Mouse (Mus musculus): ENCODE results near the gene Zbtb4. TPM values are rescaled to one million over a fixed set of nuclear protein-coding genes. Genes with fewer than 3 reads are reported as not detected.

The Zbtb4 gene
- total RNA-seq, 1 experiment = 1.6 TPM

DNA sequence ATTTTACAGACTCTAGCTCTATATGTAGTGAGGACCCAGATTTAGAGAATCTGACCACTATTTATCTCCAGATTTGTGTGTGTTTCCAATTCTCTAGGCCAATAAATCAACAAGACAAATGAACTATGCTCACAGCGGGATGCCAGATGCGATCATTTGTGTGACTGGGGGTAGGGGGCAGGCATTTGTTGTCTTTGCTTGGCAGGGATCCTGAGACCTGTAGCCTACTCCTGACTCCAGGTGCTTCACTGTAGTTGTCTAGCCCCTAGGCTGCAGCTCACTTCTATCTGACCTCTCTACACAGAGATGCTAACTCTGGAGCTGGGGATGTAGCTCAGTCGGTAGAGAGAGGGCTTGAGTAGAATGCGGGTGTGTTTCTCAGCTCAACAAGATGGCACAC lies 16.1 kb downstream of the Zbtb4 start:
- H3K4me3 ChIP-seq (ENCODE audit: insufficient read depth in 1 of 2, low read depth in 1 of 2, low read length in 2 of 2, poor library complexity in 1 of 2, severe bottlenecking in 1 of 2) = no peak overlapping the region
- H3K27ac ChIP-seq (ENCODE audit: insufficient read depth, low read depth, low read length, poor library complexity, severe bottlenecking) = no peak overlapping the region
- peaks cover 3 to 26% of the 10 kb centered on the region in 2 experiments for H3K4me1 ChIP-seq (ENCODE audit: control insufficient read depth in 2 of 2, insufficient read depth in 2 of 2, low read length in 2 of 2, poor library complexity in 1 of 2)
- in situ Hi-C loops (cut with MboI; ENCODE audit: low sequenced_read_pairs in 2 of 2, unreplicated experiment in 2 of 2) = no loop called here
- TF ChIP-seq ZC3H11A (IDR thresholded peaks at IDR 0.05; ENCODE audit: borderline replicate concordance, low read depth, low read length) = no peak
- TF ChIP-seq CHD2 (IDR thresholded peaks at IDR 0.05; ENCODE audit: low read depth, low read length) = no peak
- no peak for TF ChIP-seq ZNF384 (IDR thresholded peaks at IDR 0.05; ENCODE audit: low read depth, low read length)
- no peak for TF ChIP-seq HCFC1 (IDR thresholded peaks at IDR 0.05; ENCODE audit: borderline replicate concordance, insufficient read depth, low read length)
- TF ChIP-seq MAFK (IDR thresholded peaks at IDR 0.05; ENCODE audit: insufficient read depth, low read depth, low read length) = no peak
- no peak for DNase-seq (ENCODE audit: low read depth, low spot score)
- no peak overlapping the region for H3K9ac ChIP-seq (ENCODE audit: insufficient read depth, low read depth, low read length, poor library complexity, severe bottlenecking)
- no peaks in the 10 kb centered on the region for H3K9me3 ChIP-seq (ENCODE audit: control insufficient read depth, insufficient read depth, low read depth, low read length)
- H3K36me3 ChIP-seq (ENCODE audit: control insufficient read depth, insufficient read depth, low read length, poor library complexity, severe bottlenecking) = no peaks in the 10 kb centered on the region

DNA sequence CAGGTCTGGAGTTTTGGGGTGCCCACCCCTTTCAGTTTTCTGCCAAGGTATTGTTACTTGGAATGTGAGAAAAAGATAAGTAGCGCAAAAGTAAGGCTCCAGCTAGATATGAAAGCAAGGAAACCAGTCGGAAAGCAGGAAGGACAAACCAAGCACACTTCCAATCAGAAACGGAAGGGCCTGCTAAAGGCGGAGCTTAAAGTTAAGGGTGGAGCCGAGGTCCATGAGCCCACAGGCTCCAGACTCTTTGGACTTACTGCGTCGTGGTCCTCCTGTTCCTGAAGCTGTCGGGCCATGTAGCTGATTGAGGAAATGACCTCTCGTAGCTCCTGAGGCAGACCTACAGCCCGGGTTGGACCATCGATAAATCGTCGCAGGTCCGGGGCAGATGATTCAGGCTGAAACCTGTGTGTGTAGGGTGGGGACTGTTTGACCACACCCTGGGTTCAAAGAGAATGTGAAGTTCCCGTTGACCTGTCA lies 19.1 kb downstream of the Zbtb4 start:
- DNase-seq (ENCODE audit: low read depth, low spot score) = no peak
- Histone ChIP-seq H3K4me3 (ENCODE audit: insufficient read depth in 1 of 2, low read depth in 1 of 2, low read length in 2 of 2, poor library complexity in 1 of 2, severe bottlenecking in 1 of 2) (peak overlapping the region; percentile 50 to 67), H3K27ac (ENCODE audit: insufficient read depth, low read depth, low read length, poor library complexity, severe bottlenecking) (0 out of 2 replicates have a peak overlapping the region, but pooled peaks have one; percentile 22), H3K9me3 (ENCODE audit: control insufficient read depth, insufficient read depth, low read depth, low read length) (no peaks in the 10 kb centered on the region), H3K36me3 (ENCODE audit: control insufficient read depth, insufficient read depth, low read length, poor library complexity, severe bottlenecking) (no peaks in the 10 kb centered on the region), H3K4me1 (ENCODE audit: control insufficient read depth in 2 of 2, insufficient read depth in 2 of 2, low read length in 2 of 2, poor library complexity in 1 of 2) (peaks cover 3 to 26% of the 10 kb centered on the region in 2 experiments), H3K9ac (ENCODE audit: insufficient read depth, low read depth, low read length, poor library complexity, severe bottlenecking) (peak overlapping the region; percentile 62)
- in situ Hi-C loops (cut with MboI; ENCODE audit: low sequenced_read_pairs in 2 of 2, unreplicated experiment in 2 of 2) = no loop called here
- TF ChIP-seq ZNF384 (IDR thresholded peaks at IDR 0.05; ENCODE audit: low read depth, low read length) (no peak), MAFK (IDR thresholded peaks at IDR 0.05; ENCODE audit: insufficient read depth, low read depth, low read length) (no peak), ZC3H11A (IDR thresholded peaks at IDR 0.05; ENCODE audit: borderline replicate concordance, low read depth, low read length) (no peak), CHD2 (IDR thresholded peaks at IDR 0.05; ENCODE audit: low read depth, low read length) (no peak), HCFC1 (IDR thresholded peaks at IDR 0.05; ENCODE audit: borderline replicate concordance, insufficient read depth, low read length) (no peak)

DNA sequence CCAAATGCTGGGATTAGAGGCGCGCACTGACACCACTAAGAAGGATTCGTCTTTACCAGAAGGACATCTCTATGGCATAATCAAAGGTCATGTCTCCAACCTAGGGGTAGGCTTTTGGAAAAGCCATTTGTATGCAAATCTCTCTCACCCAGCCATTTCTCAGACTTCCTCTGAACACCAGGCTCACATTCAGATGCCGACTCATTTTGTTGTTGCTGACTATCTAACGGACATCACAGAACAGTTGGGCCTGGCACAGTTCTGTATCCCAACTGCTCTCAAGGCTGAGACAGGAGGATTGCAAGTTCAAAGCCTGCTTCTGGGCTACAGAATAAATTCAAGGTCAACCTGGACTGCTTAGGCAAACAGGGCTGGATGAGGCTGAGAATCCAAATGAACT lies 21.6 kb downstream of the Zbtb4 start:
- in situ Hi-C loops (cut with MboI; ENCODE audit: low sequenced_read_pairs in 2 of 2, unreplicated experiment in 2 of 2) = no loop called here
- H3K27ac ChIP-seq (ENCODE audit: insufficient read depth, low read depth, low read length, poor library complexity, severe bottlenecking) = no peak overlapping the region
- H3K9ac ChIP-seq (ENCODE audit: insufficient read depth, low read depth, low read length, poor library complexity, severe bottlenecking) = no peak overlapping the region
- peaks cover 3 to 20% of the 10 kb centered on the region in 2 experiments for H3K4me1 ChIP-seq (ENCODE audit: control insufficient read depth in 2 of 2, insufficient read depth in 2 of 2, low read length in 2 of 2, poor library complexity in 1 of 2)
- no peak for DNase-seq (ENCODE audit: low read depth, low spot score)
- H3K36me3 ChIP-seq (ENCODE audit: control insufficient read depth, insufficient read depth, low read length, poor library complexity, severe bottlenecking) = no peaks in the 10 kb centered on the region
- no peaks in the 10 kb centered on the region for H3K9me3 ChIP-seq (ENCODE audit: control insufficient read depth, insufficient read depth, low read depth, low read length)
- no peak overlapping the region for H3K4me3 ChIP-seq (ENCODE audit: insufficient read depth in 1 of 2, low read depth in 1 of 2, low read length in 2 of 2, poor library complexity in 1 of 2, severe bottlenecking in 1 of 2)
- TF ChIP-seq CHD2 (IDR thresholded peaks at IDR 0.05; ENCODE audit: low read depth, low read length) (no peak), ZC3H11A (IDR thresholded peaks at IDR 0.05; ENCODE audit: borderline replicate concordance, low read depth, low read length) (no peak), HCFC1 (IDR thresholded peaks at IDR 0.05; ENCODE audit: borderline replicate concordance, insufficient read depth, low read length) (no peak), ZNF384 (IDR thresholded peaks at IDR 0.05; ENCODE audit: low read depth, low read length) (no peak), MAFK (IDR thresholded peaks at IDR 0.05; ENCODE audit: insufficient read depth, low read depth, low read length) (no peak)

DNA sequence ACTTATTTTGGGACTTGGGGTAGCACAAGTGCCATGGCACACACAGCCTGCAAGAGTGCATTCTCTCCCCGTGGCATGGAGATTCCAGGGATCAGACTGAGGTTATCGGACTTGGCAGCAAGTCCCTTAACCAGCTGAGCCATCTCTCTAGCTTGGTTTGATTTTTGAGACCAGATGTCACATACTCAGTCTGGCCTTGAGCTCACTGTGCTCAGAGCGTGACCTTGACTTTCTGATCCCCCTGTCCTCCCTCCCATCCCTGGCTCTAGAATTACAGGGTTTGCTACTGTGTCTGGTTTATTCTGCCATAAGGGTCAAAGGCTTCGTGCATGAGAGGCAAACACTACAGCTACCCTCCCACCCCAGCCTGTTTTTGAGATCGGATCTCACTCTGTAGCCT lies 23.7 kb downstream of the Zbtb4 start:
- H3K36me3 ChIP-seq (ENCODE audit: control insufficient read depth, insufficient read depth, low read length, poor library complexity, severe bottlenecking) = no peaks in the 10 kb centered on the region
- DNase-seq (ENCODE audit: low read depth, low spot score) = no peak
- no peak overlapping the region for H3K9ac ChIP-seq (ENCODE audit: insufficient read depth, low read depth, low read length, poor library complexity, severe bottlenecking)
- no peak overlapping the region for H3K4me3 ChIP-seq (ENCODE audit: insufficient read depth in 1 of 2, low read depth in 1 of 2, low read length in 2 of 2, poor library complexity in 1 of 2, severe bottlenecking in 1 of 2)
- peaks cover 0 to 15% of the 10 kb centered on the region in 2 experiments; a peak in 2 of 4 replicates for H3K4me1 ChIP-seq (ENCODE audit: control insufficient read depth in 2 of 2, insufficient read depth in 2 of 2, low read length in 2 of 2, poor library complexity in 1 of 2)
- no peak for TF ChIP-seq MAFK (IDR thresholded peaks at IDR 0.05; ENCODE audit: insufficient read depth, low read depth, low read length)
- TF ChIP-seq HCFC1 (IDR thresholded peaks at IDR 0.05; ENCODE audit: borderline replicate concordance, insufficient read depth, low read length) = no peak
- no peak for TF ChIP-seq ZNF384 (IDR thresholded peaks at IDR 0.05; ENCODE audit: low read depth, low read length)
- no peak for TF ChIP-seq ZC3H11A (IDR thresholded peaks at IDR 0.05; ENCODE audit: borderline replicate concordance, low read depth, low read length)
- TF ChIP-seq CHD2 (IDR thresholded peaks at IDR 0.05; ENCODE audit: low read depth, low read length) = no peak
- H3K27ac ChIP-seq (ENCODE audit: insufficient read depth, low read depth, low read length, poor library complexity, severe bottlenecking) = no peak overlapping the region
- no peaks in the 10 kb centered on the region for H3K9me3 ChIP-seq (ENCODE audit: control insufficient read depth, insufficient read depth, low read depth, low read length)
- in situ Hi-C loops (cut with MboI; ENCODE audit: low sequenced_read_pairs in 2 of 2, unreplicated experiment in 2 of 2) = no loop called here
